Mouse (Mus musculus): Measurements from ENCODE around the gene Gm20388. TPM values are rescaled to one million over a fixed set of nuclear protein-coding genes. Genes with fewer than 3 reads are reported as not detected.
"Not testable (repeated sequence)": the region's sequence is repeated elsewhere in the genome, so short reads cannot be mapped to it uniquely, and the experiment has no call there.

Gm20388 gene
- polyA plus RNA-seq, 1 experiment from 2014 or later, result not detected

DNA sequence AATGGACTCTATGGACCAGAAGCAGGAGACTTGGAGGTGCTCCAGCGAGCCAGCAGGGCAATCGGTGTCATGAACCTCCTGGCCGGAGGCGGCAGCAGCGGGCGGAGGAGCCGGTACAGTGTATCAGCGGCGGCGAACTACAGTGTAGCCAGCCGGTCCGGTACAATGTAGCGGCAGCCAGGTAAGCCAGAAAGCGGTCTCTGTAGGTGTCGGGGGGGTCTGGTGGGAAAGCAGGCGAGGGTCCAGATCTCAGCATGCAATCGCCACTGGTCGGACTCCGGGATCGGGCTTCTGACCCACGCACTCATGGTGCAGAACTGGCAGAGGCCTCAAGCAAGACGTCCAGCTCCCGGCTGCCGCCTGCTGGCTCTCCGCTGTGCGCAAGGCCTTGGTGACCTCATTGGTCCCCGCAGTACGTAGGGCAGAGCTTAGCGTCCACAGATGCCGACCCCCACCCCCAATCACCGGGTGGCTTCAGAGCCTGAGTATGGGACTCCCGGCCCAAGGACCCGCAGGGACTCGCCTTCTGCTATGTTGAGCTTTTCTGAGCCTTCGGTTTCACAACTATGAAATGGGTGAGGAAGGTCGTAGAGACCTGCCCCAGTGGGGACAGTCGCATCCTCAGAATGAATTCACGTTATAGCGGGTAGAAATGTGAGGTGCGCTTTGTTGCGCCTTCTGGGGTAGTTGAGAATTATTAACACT, 3532.4 kb downstream of the Gm20388 start:
- ATAC-seq (ENCODE audit: low read depth) (peak; percentile 91), DNase-seq (peak; percentile 87)
- Histone ChIP-seq H3K4me2 (peak overlapping the region; percentile 76), H3K27ac (peak overlapping the region; percentile 53), H3K9ac (peak overlapping the region; percentile 82), H3K36me3 (no peaks in the 10 kb centered on the region), H3K9me3 (replicated peaks) (no peaks in the 10 kb centered on the region), H3K4me1 (replicated peaks) (peaks cover 15% of the 10 kb centered on the region), H3K4me3 (replicated peaks) (peak overlapping the region; percentile 73), H3K27me3 (no peaks in the 10 kb centered on the region)
- WGBS (ENCODE audit: insufficient replicate concordance), result under 1% methylated on average over 41 of the region's 41 CpGs

DNA sequence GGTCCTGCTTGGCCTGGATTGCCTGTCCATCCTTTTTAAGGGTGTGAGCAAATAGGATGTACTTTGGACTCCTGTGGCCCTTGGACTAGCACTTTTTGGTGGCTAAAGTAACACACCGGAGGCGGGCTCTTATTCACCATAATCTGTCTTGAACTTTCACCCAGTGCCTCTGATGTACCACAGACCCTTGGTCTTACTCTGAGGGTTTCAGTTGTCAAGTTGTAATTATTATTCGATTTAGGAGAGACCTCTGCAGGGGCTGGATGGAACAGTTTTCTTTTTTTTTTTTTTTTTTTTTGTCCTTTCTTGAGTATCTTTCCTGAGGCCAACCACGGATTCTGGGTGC, 3532.9 kb downstream of the Gm20388 start:
- 14% methylated on average over 4 of the region's 4 CpGs for WGBS (ENCODE audit: insufficient replicate concordance)
- ATAC-seq (ENCODE audit: low read depth), result no peak; the same call in none of the 2 replicates
- peak overlapping the region; percentile 53 for H3K27ac ChIP-seq

DNA sequence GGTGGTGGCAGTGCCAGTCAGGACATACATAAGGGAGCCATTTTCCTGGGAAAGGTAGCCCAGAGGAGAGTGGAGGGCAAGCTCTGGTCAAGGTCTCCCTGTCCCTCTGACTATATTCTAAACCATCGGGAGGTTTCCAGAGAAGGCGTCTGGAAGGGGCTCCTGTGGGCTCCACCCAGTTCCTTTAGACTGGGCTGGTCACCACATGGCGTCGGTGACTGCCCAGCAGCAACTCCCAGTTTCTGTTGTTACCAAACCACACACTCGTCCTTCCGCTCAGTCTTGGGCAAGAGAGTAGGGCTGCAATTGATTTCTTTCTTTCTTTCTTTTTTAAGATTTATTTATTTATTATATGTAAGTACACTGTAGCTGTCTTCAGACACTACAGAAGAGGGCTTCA, 3533.5 kb downstream of the Gm20388 start:
- Histone ChIP-seq H3K4me3 (replicated peaks) (peak overlapping the region; percentile 73; the same call in 1 of the 2 replicates), H3K4me1 (replicated peaks) (peaks cover 15% of the 10 kb centered on the region), H3K4me2 (peak overlapping the region; percentile 76), H3K9me3 (replicated peaks) (no peaks in the 10 kb centered on the region), H3K9ac (peak overlapping the region; percentile 82; the same call in 1 of the 2 replicates), H3K36me3 (0 out of 2 replicates have a peak, but pooled peaks cover 2% of the 10 kb centered on the region), H3K27ac (no peak overlapping the region), H3K27me3 (no peaks in the 10 kb centered on the region)
- DNase-seq (no peak), ATAC-seq (ENCODE audit: low read depth) (no peak)
- 49% methylated on average over 6 of the region's 6 CpGs for WGBS (ENCODE audit: insufficient replicate concordance)

More for the DNA sequence above, 3532.9 kb downstream of the Gm20388 start:
- Histone ChIP-seq H3K9ac (peak overlapping the region; percentile 82), H3K4me2 (peak overlapping the region; percentile 76), H3K4me3 (replicated peaks) (peak overlapping the region; percentile 73), H3K36me3 (no peaks in the 10 kb centered on the region), H3K4me1 (replicated peaks) (peaks cover 15% of the 10 kb centered on the region), H3K27me3 (no peaks in the 10 kb centered on the region), H3K9me3 (replicated peaks) (no peaks in the 10 kb centered on the region)
- DNase-seq, result no peak

GRCm38 (mm10) chr8:123445981-123446380, 3535.3 kb downstream of the Gm20388 start:
- Histone ChIP-seq H3K9me3 (replicated peaks) (no peaks in the 10 kb centered on the region), H3K9ac (no peak overlapping the region), H3K27me3 (no peaks in the 10 kb centered on the region), H3K4me1 (replicated peaks) (peaks cover 23% of the 10 kb centered on the region), H3K4me3 (replicated peaks) (no peak overlapping the region), H3K4me2 (no peak overlapping the region), H3K27ac (no peak overlapping the region), H3K36me3 (0 out of 2 replicates have a peak, but pooled peaks cover 4% of the 10 kb centered on the region)
- DNase-seq (no peak), ATAC-seq (ENCODE audit: low read depth) (no peak)
- 73% methylated on average over 10 of the region's 10 CpGs for WGBS (ENCODE audit: insufficient replicate concordance)

DNA sequence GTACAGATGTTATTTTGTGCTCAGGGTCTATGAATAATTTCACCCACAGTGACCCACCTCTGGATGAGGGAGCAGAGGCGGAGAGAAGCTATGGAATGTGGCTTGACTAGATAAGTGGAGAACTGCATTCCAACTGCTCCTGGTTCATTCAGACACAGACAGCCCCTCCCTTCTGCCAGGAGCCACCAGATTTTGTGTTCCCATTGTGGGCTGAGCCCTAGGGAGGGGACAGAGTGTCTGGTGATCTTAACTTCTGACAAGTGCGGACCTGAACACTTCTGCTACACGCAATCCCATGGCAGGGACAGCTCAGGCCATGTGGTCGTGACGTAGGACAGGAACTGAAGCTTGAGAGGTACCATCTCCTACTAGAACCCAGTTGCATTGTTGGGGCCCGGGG, 3536.2 kb downstream of the Gm20388 start:
- WGBS (ENCODE audit: insufficient replicate concordance), result 77% methylated on average over 6 of the region's 6 CpGs
- H3K27me3 ChIP-seq, result no peaks in the 10 kb centered on the region
- no peak overlapping the region for H3K4me3 ChIP-seq (replicated peaks)
- ATAC-seq (ENCODE audit: low read depth) (no peak), DNase-seq (no peak)
- peaks cover 31% of the 10 kb centered on the region for H3K4me1 ChIP-seq (replicated peaks)
- no peaks in the 10 kb centered on the region for H3K9me3 ChIP-seq (replicated peaks)
- no peak overlapping the region for H3K27ac ChIP-seq
- H3K9ac ChIP-seq, result no peak overlapping the region
- peaks cover 9% of the 10 kb centered on the region; the same call in 1 of the 2 replicates for H3K36me3 ChIP-seq
- no peak overlapping the region for H3K4me2 ChIP-seq

DNA sequence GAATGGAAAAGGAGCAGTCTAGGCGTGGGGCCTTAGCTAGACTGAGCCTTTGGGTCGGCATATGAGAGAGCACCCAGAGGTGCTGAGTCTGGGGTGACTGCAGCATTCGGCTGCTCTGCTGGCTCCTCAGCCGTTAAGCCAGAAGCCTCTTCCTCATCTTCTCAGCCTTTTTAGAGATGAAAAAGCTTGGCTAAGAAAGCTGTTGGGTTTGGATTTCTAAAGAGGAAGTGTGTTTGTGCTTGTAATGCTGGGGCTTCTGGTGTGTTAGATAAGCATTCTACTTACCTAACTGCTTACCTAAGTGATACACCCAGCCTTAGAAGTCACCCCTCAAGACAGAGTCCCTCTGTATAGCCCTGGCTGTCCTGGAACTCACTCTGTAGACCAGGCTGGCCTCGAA, 3540.1 kb downstream of the Gm20388 start:
- WGBS (ENCODE audit: insufficient replicate concordance), result 21% methylated on average over 5 of the region's 5 CpGs
- DNase-seq (no peak), ATAC-seq (ENCODE audit: low read depth) (no peak)
- Histone ChIP-seq H3K27me3 (no peaks in the 10 kb centered on the region), H3K9me3 (replicated peaks) (no peaks in the 10 kb centered on the region), H3K27ac (peak overlapping the region; percentile 68), H3K4me2 (no peak overlapping the region), H3K4me1 (replicated peaks) (peaks cover 21% of the 10 kb centered on the region), H3K36me3 (peaks cover 36% of the 10 kb centered on the region), H3K9ac (no peak overlapping the region), H3K4me3 (replicated peaks) (no peak overlapping the region)

GRCm38 (mm10) chr8:123451747-123452146, 3541.1 kb downstream of the Gm20388 start:
- ATAC-seq (ENCODE audit: low read depth); H3K9ac ChIP-seq; H3K4me2 ChIP-seq; DNase-seq; H3K4me3 ChIP-seq (replicated peaks); H3K27me3 ChIP-seq; H3K9me3 ChIP-seq (replicated peaks); H3K27ac ChIP-seq: not testable (repeated sequence)
- H3K36me3 ChIP-seq, result peaks cover 44% of the 10 kb centered on the region
- WGBS (ENCODE audit: insufficient replicate concordance), result 81% methylated on average over 12 of the region's 12 CpGs
- H3K4me1 ChIP-seq (replicated peaks), result peaks cover 21% of the 10 kb centered on the region

DNA sequence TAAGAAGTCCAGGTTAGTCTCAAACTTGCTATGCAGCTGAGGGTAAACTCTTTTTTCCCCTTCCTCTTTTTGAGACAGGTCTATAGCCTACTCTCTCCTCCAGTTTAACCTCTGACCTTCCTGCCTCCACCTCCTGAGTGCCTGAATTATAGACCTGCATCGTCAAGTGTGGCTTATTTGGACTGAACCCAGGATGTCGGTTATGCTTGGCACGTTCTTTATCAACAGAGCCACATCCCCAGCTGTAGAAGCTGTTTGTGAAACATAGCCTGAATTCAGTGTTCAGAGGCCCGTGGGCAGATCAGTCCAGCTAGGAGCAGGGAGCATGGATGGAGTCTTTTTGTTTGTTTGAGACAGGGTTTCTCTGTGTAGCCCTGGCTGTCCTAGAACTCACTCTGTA, 3541.5 kb downstream of the Gm20388 start:
- Histone ChIP-seq H3K4me3 (replicated peaks) (no peak overlapping the region), H3K9ac (no peak overlapping the region), H3K9me3 (replicated peaks) (no peaks in the 10 kb centered on the region), H3K4me2 (no peak overlapping the region), H3K36me3 (peaks cover 44% of the 10 kb centered on the region), H3K27ac (no peak overlapping the region), H3K27me3 (no peaks in the 10 kb centered on the region), H3K4me1 (replicated peaks) (peaks cover 21% of the 10 kb centered on the region)
- DNase-seq (no peak), ATAC-seq (ENCODE audit: low read depth) (no peak)
- 22% methylated on average over 4 of the region's 4 CpGs for WGBS (ENCODE audit: insufficient replicate concordance)

- Histone ChIP-seq H3K4me3 (replicated peaks) (no peak overlapping the region), H3K9ac (no peak overlapping the region), H3K4me1 (replicated peaks) (peaks cover 21% of the 10 kb centered on the region), H3K27me3 (no peaks in the 10 kb centered on the region), H3K4me2 (no peak overlapping the region), H3K27ac (no peak overlapping the region), H3K36me3 (peaks cover 53% of the 10 kb centered on the region), H3K9me3 (replicated peaks) (no peaks in the 10 kb centered on the region)
- 62% methylated on average over 7 of the region's 7 CpGs for WGBS (ENCODE audit: insufficient replicate concordance)
- DNase-seq (no peak), ATAC-seq (ENCODE audit: low read depth) (no peak)
These were observed 3542.7 kb downstream of the Gm20388 start for GRCm38 (mm10) chr8:123453291-123453690.

- peaks cover 60% of the 10 kb centered on the region for H3K36me3 ChIP-seq
- no peak overlapping the region for H3K9ac ChIP-seq
- DNase-seq (no peak), ATAC-seq (ENCODE audit: low read depth) (no peak)
- 79% methylated on average over 5 of the region's 5 CpGs for WGBS (ENCODE audit: insufficient replicate concordance)
- no peak overlapping the region for H3K4me3 ChIP-seq (replicated peaks)
- no peaks in the 10 kb centered on the region for H3K9me3 ChIP-seq (replicated peaks)
- no peak overlapping the region for H3K27ac ChIP-seq
- no peak overlapping the region for H3K4me2 ChIP-seq
- H3K4me1 ChIP-seq (replicated peaks), result peaks cover 21% of the 10 kb centered on the region
- H3K27me3 ChIP-seq, result no peaks in the 10 kb centered on the region
These were observed 3543.3 kb downstream of the Gm20388 start for GRCm38 (mm10) chr8:123453951-123454350.

- H3K27me3 ChIP-seq, result no peaks in the 10 kb centered on the region
- DNase-seq, result no peak
- peaks cover 62% of the 10 kb centered on the region for H3K36me3 ChIP-seq
- no peak overlapping the region for H3K9ac ChIP-seq
- no peak overlapping the region for H3K27ac ChIP-seq
- ATAC-seq (ENCODE audit: low read depth), result no peak
- 55% methylated on average over 6 of the region's 6 CpGs for WGBS (ENCODE audit: insufficient replicate concordance)
- H3K4me1 ChIP-seq (replicated peaks), result peaks cover 21% of the 10 kb centered on the region
- H3K4me2 ChIP-seq, result no peak overlapping the region
- no peak overlapping the region for H3K4me3 ChIP-seq (replicated peaks)
- H3K9me3 ChIP-seq (replicated peaks), result no peaks in the 10 kb centered on the region
These were observed 3543.9 kb downstream of the Gm20388 start for GRCm38 (mm10) chr8:123454559-123454958.

DNA sequence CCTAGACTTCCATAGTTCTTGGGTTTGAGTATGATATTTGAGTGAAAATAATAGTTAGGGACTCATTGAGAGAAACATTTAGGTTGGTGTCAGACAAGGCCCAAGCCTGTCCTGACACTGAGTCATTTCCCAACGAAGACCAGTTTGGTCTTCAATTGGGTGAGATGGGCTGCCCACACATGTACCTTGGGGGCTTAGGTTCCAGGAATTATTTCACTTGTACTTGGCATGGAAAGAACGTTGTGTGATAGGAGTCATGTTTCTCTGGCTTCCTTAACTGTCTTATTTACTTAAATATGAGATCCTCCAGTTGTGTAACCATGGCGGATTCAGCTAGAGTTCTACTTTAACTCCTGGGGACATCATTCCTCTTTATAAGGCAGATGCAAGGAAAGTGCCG, 3553.0 kb downstream of the Gm20388 start:
- H3K4me3 ChIP-seq (replicated peaks), result no peak overlapping the region
- ATAC-seq (ENCODE audit: low read depth) (no peak), DNase-seq (no peak)
- H3K36me3 ChIP-seq, result peaks cover 22% of the 10 kb centered on the region
- no peaks in the 10 kb centered on the region for H3K9me3 ChIP-seq (replicated peaks)
- H3K9ac ChIP-seq, result no peak overlapping the region
- no peak overlapping the region for H3K27ac ChIP-seq
- no peaks in the 10 kb centered on the region for H3K27me3 ChIP-seq
- 71% methylated on average over 4 of the region's 4 CpGs for whole genome bisulfite sequencing (ENCODE audit: insufficient replicate concordance)
- 0 out of 2 replicates have a peak, but pooled peaks cover 5% of the 10 kb centered on the region for H3K4me1 ChIP-seq (replicated peaks)
- no peak overlapping the region for H3K4me2 ChIP-seq

All from liver, embryonic 13.5 days (tissue).